Mouse (Mus musculus): ENCODE measurements around the gene Gm16506.
"Not testable (repeated sequence)": the region's sequence is repeated elsewhere in the genome, so short reads cannot be mapped to it uniquely, and the experiment has no call there.

The Gm16506 gene

DNA sequence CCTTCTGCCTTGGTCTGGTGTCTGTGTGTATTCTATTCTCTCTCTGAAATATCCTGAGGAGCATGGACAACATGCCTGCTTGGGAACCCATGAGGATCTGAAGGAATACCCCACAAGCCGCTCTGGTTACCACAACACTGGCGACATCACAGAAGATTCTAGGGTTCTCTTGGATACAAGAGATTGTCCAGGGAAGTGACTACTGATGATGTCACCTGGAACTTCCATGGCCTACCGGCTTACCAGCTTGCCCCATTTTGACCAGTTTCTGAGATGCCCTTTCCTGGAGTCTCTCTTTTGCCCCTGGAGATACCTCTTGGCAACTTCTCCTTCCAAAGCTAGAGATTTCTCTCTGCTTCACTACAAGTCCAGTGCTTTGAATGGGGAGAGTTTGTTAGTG is at the start of gene Gm16506:
TSS of gene Gm16506 (minus strand) at position 101 of the 400 bp plus-strand sequence.
- DNase-seq (ENCODE audit: low spot score in 2 of 2) = not testable (repeated sequence)

DNA sequence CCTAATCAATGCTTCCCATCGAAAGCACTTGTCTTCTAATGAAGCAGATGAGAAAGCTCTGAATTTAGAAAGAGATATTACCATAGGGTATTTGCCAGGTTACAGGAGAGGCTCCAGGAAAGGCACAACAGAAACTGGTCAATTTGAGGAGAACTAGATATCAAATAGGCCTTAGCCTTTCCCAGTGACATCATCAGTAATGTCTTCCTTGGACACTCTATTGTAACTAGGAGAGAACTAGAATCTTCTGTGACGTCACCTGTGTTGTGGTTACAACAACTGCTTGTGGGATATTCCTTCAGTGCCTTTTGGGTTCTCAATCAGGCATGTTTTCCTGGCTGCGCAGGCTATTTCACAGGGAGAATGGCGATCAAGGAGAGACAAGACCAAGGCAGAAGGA is 20.3 kb upstream of the Gm16506 start, which contains the start of gene Gm6526:
TSS of gene Gm6526 (plus strand) at position 301 of the 400 bp plus-strand sequence.
- not testable (repeated sequence) for DNase-seq (ENCODE audit: low spot score in 2 of 2)

DNA sequence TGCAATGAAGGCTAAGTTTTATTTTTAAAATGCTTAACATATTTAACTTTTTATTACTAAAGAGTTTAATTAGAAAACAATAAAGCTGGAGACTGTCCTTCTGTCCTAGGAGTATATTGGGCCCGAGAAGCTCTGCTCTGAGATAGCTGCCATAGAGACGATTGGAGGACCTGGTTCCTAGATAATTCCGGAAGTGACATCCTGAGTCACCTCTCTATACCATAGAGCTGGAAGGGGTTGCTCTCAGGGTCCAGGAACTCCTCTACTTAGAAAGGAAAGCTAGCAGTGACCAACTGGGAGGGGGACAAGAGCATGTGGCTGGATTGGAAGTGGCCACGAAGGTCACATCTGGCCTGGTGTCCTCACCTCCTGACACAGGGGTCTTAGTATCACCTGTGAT is 29.7 kb downstream of the Gm16506 start, which contains the start of gene Gm7324:
TSS of gene Gm7324 (plus strand) at position 208 of the 400 bp plus-strand sequence.
- DNase-seq (ENCODE audit: low spot score in 2 of 2) = not testable (repeated sequence)

DNA sequence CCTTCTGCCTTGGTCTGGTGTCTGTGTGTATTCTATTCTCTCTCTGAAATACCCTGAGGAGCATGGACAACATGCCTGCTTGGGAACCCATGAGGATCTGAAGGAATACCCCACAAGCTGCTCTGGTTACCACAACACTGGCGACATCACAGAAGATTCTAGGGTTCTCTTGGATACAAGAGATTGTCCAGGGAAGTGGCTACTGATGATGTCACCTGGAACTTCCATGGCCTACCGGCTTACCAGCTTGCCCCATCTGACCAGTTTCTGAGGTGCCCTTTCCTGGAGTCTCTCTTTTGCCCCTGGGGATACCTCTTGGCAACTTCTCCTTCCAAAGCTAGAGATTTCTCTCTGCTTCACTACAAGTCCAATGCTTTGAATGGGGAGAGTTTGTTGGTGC is 50.2 kb downstream of the Gm16506 start, which contains the start of gene Gm8165:
TSS of gene Gm8165 (minus strand) at position 101 of the 400 bp plus-strand sequence.
- DNase-seq (ENCODE audit: low spot score in 2 of 2) = not testable (repeated sequence)

Measured in right cerebral cortex, postnatal 10 days (tissue).